Mouse (Mus musculus) ovary, postnatal 36 days (tissue): ENCODE results near the gene Ngp.
A peak's percentile ranks its signal among the peaks of the same experiment; 100 is the strongest.
"Not testable (repeated sequence)": the region's sequence is repeated elsewhere in the genome, so short reads cannot be mapped to it uniquely, and the experiment has no call there.

Source experiments
- DNase-seq: peaks from one replicate; pipeline ENCODE4 v3.0.0; 2022; ENCODE audit warnings: low spot score, mixed read lengths

Ngp gene

GRCm38 (mm10) chr9:110419511-110420112 is at the start of gene Ngp:
Gene Ngp (plus strand): TSS chr9:110419747.
- DNase-seq: no peak

- DNase-seq: no peak
These were observed 49.7 kb upstream of the Ngp start for GRCm38 (mm10) chr9:110369860-110370259.

GRCm38 (mm10) chr9:110373871-110374270 is 45.7 kb upstream of the Ngp start:
- no peak for DNase-seq

- peak; percentile 45 for DNase-seq
These were observed 43.9 kb upstream of the Ngp start for GRCm38 (mm10) chr9:110375668-110376067.

- not testable (repeated sequence) for DNase-seq
These were observed 41.9 kb upstream of the Ngp start for GRCm38 (mm10) chr9:110377655-110378054.

GRCm38 (mm10) chr9:110379361-110379760 is 40.2 kb upstream of the Ngp start:
- DNase-seq: no peak

- peak; percentile 66 for DNase-seq
These were observed 38.9 kb upstream of the Ngp start for GRCm38 (mm10) chr9:110380662-110381061.

GRCm38 (mm10) chr9:110381292-110381691 is 38.3 kb upstream of the Ngp start:
- no peak for DNase-seq

GRCm38 (mm10) chr9:110384369-110384929 is 35.1 kb upstream of the Ngp start:
- DNase-seq: no peak

- DNase-seq: no peak
These were observed 31.5 kb upstream of the Ngp start for GRCm38 (mm10) chr9:110388011-110388410.

- peak; percentile 54 for DNase-seq
These were observed 28.7 kb upstream of the Ngp start for GRCm38 (mm10) chr9:110390843-110391242.

GRCm38 (mm10) chr9:110393295-110393694 is 26.3 kb upstream of the Ngp start:
- DNase-seq: no peak

- DNase-seq: no peak
These were observed 18.9 kb upstream of the Ngp start for GRCm38 (mm10) chr9:110400650-110401049.

GRCm38 (mm10) chr9:110402731-110403130 is 16.8 kb upstream of the Ngp start:
- no peak for DNase-seq

GRCm38 (mm10) chr9:110403240-110403639 is 16.3 kb upstream of the Ngp start:
- DNase-seq: not testable (repeated sequence)

- DNase-seq: no peak
These were observed 12.0 kb upstream of the Ngp start for GRCm38 (mm10) chr9:110407311-110408098.

GRCm38 (mm10) chr9:110408099-110408773 is 11.3 kb upstream of the Ngp start, which contains the start of gene Ptpn23:
Gene Ptpn23 (minus strand): TSS chr9:110408213.
- DNase-seq: peak; percentile 95

GRCm38 (mm10) chr9:110410908-110411887 is 8.3 kb upstream of the Ngp start:
- peak; percentile 77 for DNase-seq

GRCm38 (mm10) chr9:110412926-110413325 is 6.6 kb upstream of the Ngp start:
- no peak for DNase-seq

- peak; percentile 60 for DNase-seq
These were observed 5.8 kb upstream of the Ngp start for GRCm38 (mm10) chr9:110413785-110414184.

- no peak for DNase-seq
These were observed 11.7 kb downstream of the Ngp start for GRCm38 (mm10) chr9:110431241-110431640.
